8 mouse cellular contexts compared by ENCODE assay signal in genomic region chr5:135903551-135904151, GRCm38 (mm10). TPM values are rescaled to one million over a fixed set of nuclear protein-coding genes. Genes with fewer than 3 reads are reported as not detected.
DNase-seq lines count a peak whose midpoint lies in the region; ATAC-seq and TF ChIP-seq lines count a peak whose summit lies in the region.

No protein-coding gene starts in this region.

- peaks cover 65% of the 10 kb centered on the region for H3K36me3 ChIP-seq in G1E (replicated peaks)
- H3K36me3 ChIP-seq in forebrain, embryonic 16.5 days (ENCODE audit: control insufficient read depth, insufficient read depth): peaks cover 2% of the 10 kb centered on the region; the same call in 1 of the 2 replicates

- under 1% methylated on average over 30 of the region's 30 CpGs for WGBS in forebrain, embryonic 16.5 days
- WGBS in lung, adult 2 months: 2% methylated on average over 30 of the region's 30 CpGs

- no peak; the same call in 1 of the 2 replicates for ATAC-seq in G1E (ENCODE audit: extremely low read depth, insufficient number of reproducible peaks, low FRiP score, poor library complexity, severe bottlenecking)
- peak; percentile 95 for ATAC-seq in forebrain, embryonic 16.5 days
- ATAC-seq in neutrophil, adult 5-6 weeks (ENCODE audit: extremely low read depth, insufficient number of reproducible peaks, low FRiP score, poor library complexity, severe bottlenecking): peak; percentile 52; the same call in 1 of the 2 replicates

- no peaks in the 10 kb centered on the region for H3K9me3 ChIP-seq in G1E (replicated peaks)
- H3K9me3 ChIP-seq in forebrain, embryonic 16.5 days (ENCODE audit: control insufficient read depth, low read length): no peaks in the 10 kb centered on the region

- peak; percentile 94 for TF ChIP-seq CTCF in G1E (IDR thresholded peaks at IDR 0.05; ENCODE audit: low read depth, low read length)
- TF ChIP-seq CTCF in layer of hippocampus, adult 2 months (conservative IDR thresholded peaks at IDR 0.05): peak; percentile 99
- TF ChIP-seq CTCF in lung, adult 2 months (IDR thresholded peaks at IDR 0.05; ENCODE audit: insufficient read depth, low read length): peak; percentile 93

- peak; percentile 79; the same call in 1 of the 2 replicates for TF ChIP-seq POLR2A in lung, adult 2 months (IDR thresholded peaks at IDR 0.05; ENCODE audit: borderline replicate concordance, extremely low read depth, low read depth, low read length)

- peak overlapping the region; percentile 78 for H3K4me2 ChIP-seq in forebrain, embryonic 16.5 days (ENCODE audit: low read length)

- peak overlapping the region; percentile 58 for H3K9ac ChIP-seq in forebrain, embryonic 16.5 days (replicated peaks; ENCODE audit: low read depth, low read length)

- no peak overlapping the region for H3K4me3 ChIP-seq in G1E (ENCODE audit: low read depth, low read length)
- H3K4me3 ChIP-seq in forebrain, embryonic 16.5 days (replicated peaks; ENCODE audit: low read length): peak overlapping the region; percentile 41
- peak overlapping the region; percentile 57 for H3K4me3 ChIP-seq in layer of hippocampus, adult 2 months
- H3K4me3 ChIP-seq in lung, adult 2 months (replicated peaks; ENCODE audit: extremely low read depth, low read depth, low read length): peak overlapping the region; percentile 70

- peak overlapping the region; percentile 77 for H3K27ac ChIP-seq in forebrain, embryonic 16.5 days (ENCODE audit: low read length)
- peak overlapping the region; percentile 92 for H3K27ac ChIP-seq in layer of hippocampus, adult 2 months

- intact Hi-C loops in heart, postnatal 36 days (cut with DNase I): loop anchor here (2.0 to 5.0 kb wide), 2 partner anchors 59 to 79 kb away; partner anchors contain the start of gene Zp3

- no peak for DNase-seq in G1E (ENCODE audit: low spot score)
- peak; percentile 99 for DNase-seq in cerebellum, adult 11-12 months
- DNase-seq in heart, postnatal 36 days: peak; percentile 94 to 97
- DNase-seq in layer of hippocampus, adult 2 months (ENCODE audit: low spot score in 2 of 2): peak; percentile 95 to 98
- peak; percentile 97 for DNase-seq in lung, adult 2 months
- DNase-seq in testis, postnatal 14 days (ENCODE audit: low spot score): peak; percentile 89

- H3K4me1 ChIP-seq in G1E (ENCODE audit: insufficient read depth, low read depth, low read length): peaks cover 35% of the 10 kb centered on the region
- peaks cover 23% of the 10 kb centered on the region for H3K4me1 ChIP-seq in forebrain, embryonic 16.5 days (replicated peaks; ENCODE audit: control insufficient read depth, insufficient read depth, low read length)
- peaks cover 6% of the 10 kb centered on the region for H3K4me1 ChIP-seq in lung, adult 2 months (ENCODE audit: control insufficient read depth, insufficient read depth, low read length)

- no peaks in the 10 kb centered on the region for H3K27me3 ChIP-seq in G1E (ENCODE audit: insufficient read depth, low read length)
- H3K27me3 ChIP-seq in forebrain, embryonic 16.5 days (replicated peaks; ENCODE audit: control insufficient read depth, insufficient read depth, low read length): no peaks in the 10 kb centered on the region

RNA-seq across cellular contexts. Expression of gene Hspb1, which starts 15.9 kb away (rescaled TPM):
- not detected in 2 replicates for total RNA-seq in G1E (2014; fragmentation: Nextera tagmentation)
- total RNA-seq in G1E (2017): 0.12 TPM in 1 of 2 replicates, not detected in the other
- not detected in 2 replicates for polyA plus RNA-seq in G1E (2012)
- 7.3 and 9.6 TPM in 2 replicates for polyA plus RNA-seq in forebrain, embryonic 16.5 days (2015; fragmentation: Nextera tagmentation; extraction: Ambion mirVana)
- total RNA-seq in heart, postnatal 36 days (2021): 100 to 1,000 TPM; 406 to 459 TPM
- total RNA-seq in layer of hippocampus, adult 2 months (2021): 10 to 100 TPM; 15.4 to 16.8 TPM
- 541 and 589 TPM in 2 replicates for polyA plus RNA-seq in lung, adult 2 months (2012; rRNA removed)
- total RNA-seq in neutrophil, adult 5-6 weeks (2017): not detected in 2 replicates

RNA-seq across cellular contexts. Expression of gene Ywhag, which starts 30.8 kb away (rescaled TPM):
- total RNA-seq in G1E (2014; fragmentation: Nextera tagmentation): 168 and 200 TPM in 2 replicates
- 73.5 and 99.8 TPM in 2 replicates for total RNA-seq in G1E (2017)
- polyA plus RNA-seq in G1E (2012): 246 and 281 TPM in 2 replicates
- polyA plus RNA-seq in forebrain, embryonic 16.5 days (2015; fragmentation: Nextera tagmentation; extraction: Ambion mirVana): 870 and 902 TPM in 2 replicates
- 100 to 1,000 TPM; 279 to 282 TPM for total RNA-seq in heart, postnatal 36 days (2021)
- total RNA-seq in layer of hippocampus, adult 2 months (2021): 1,000 to 10,000 TPM; 1,218 to 1,292 TPM
- polyA plus RNA-seq in lung, adult 2 months (2012; rRNA removed): 66.2 and 80.3 TPM in 2 replicates
- total RNA-seq in neutrophil, adult 5-6 weeks (2017): 66.7 and 70.0 TPM in 2 replicates

Comparison
In these comparisons a context has a peak if more than half of its experiments do, and no peak if none do; other contexts are left out.
1. RNA of gene Hspb1, which starts 15.9 kb away (total RNA-seq): 406 to 459 TPM in heart, postnatal 36 days; 15.4 to 16.8 TPM in layer of hippocampus, adult 2 months, 0.12 TPM in G1E and not detected in neutrophil, adult 5-6 weeks; every median in the first group is over 10 times any median in the second.
2. RNA of gene Ywhag, which starts 30.8 kb away (total RNA-seq): 1,218 to 1,292 TPM in layer of hippocampus, adult 2 months; 279 to 282 TPM in heart, postnatal 36 days, 73.5 to 200 TPM in G1E and 66.7 to 70.0 TPM in neutrophil, adult 5-6 weeks; every median in the first group is over 4 times any median in the second.
3. Peak in every context shown above with its lines, with median percentiles within 50 percentile points of each other: CTCF ChIP-seq.